Mouse (Mus musculus) activated CD4-positive, CD25-positive, alpha-beta regulatory T cell, adult 9 weeks (primary cell): ENCODE measurements around the gene Sf3b4. TPM values are rescaled to one million over a fixed set of nuclear protein-coding genes. Genes with fewer than 3 reads are reported as not detected.

Experiments used
- polyA plus RNA-seq: library from polyadenylated mRNA; unstranded; fragments of 100-300 nt; shearing (Covaris generic); gene quantifications from one replicate; pipeline ENCODE4 v1.2.1, GENCODE M21; 2017

Sf3b4 gene
- 154 TPM for polyA plus RNA-seq

DNA sequence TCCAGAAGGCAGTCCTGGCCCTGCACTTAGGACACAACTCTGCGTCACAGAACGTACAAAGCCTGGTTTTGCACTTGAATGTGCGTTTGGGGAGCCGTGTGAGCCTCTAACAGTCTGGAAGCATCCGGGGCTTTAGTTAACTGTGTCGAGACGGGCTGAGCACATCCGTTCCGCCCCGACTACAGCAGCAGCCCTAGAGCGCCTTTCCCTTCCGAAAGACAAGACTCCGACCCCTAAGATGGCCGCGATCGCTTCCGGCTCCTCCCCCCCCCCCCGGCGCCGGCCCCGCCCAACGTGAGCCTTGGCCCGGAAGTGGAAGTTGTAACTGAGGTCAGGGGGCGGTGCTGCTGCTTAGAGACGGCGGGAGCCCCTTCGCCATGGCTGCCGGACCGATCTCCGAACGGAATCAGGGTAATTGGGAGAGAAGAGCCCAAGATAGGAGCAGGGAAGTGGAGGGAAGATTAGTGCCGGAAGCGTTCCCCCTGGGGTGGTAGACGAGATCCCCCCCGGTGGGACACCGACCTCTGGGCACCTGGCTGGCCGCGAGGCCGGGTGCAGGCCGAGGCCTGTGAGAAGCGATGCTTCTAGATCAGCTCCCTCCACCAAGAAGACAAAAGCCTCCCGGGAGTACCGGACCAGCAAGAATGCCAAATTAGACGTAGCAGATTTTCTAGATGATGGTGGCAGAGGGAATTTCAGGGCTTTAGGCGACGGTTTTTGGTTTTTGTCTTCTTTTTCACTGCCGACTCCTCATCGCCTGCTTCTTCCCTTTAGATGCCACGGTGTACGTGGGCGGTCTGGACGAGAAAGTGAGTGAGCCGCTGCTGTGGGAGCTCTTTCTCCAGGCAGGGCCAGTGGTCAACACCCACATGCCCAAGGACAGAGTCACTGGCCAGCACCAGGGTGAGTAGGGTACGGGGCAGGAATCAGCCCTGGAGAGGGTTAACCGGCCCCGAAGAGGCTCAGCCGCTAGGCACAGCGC is at the start of gene Sf3b4:
Gene Sf3b4 (plus strand): TSS at position 136 of the 982 bp plus-strand sequence.

DNA sequence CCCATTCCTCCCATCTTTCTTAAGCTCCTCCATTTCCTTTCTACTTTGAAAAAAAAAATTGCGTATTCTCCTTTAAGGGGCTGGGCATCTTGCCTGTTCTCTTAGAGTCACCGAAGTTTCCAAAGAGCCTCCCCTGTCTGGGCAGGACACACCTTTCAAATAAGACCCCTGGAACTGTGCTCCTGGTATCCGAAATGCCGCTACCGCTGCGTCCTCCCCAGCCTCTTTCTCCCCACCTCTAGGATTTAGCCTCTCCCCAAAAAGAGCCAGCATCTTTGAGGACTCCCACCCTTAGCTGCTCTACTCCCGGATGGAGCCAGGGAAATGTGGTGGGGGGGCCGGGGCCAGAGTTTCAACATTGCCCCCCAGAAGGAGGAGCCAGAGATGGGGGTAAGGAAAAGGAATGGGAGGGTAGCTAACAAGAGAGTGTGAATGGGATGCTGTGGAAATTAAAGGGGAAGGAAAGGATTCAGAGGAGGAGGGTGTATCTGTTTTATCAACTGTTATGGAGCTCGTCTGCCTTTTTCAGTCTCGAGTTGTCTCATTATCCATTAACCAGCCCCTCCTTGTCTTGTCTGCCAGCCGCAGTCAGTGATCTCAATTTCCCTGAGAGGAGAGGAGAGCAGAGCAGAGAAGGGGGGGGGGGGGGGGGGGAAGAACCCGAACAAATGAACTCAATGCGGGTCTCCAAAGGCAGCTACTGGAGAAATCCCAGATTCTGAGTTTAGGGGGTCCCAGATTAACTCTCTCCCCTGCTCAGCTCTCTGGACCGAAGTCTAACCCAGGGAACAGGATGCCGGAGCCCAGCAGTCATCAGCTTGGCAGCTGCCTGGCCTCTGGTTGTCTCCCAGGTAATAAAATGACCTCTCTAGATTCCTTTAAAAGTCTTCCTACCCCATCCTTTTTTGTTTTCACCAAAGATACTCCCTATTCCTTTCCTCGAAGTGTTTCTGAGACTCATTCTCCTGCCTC is 10.0 kb upstream of the Sf3b4 start, which contains the start of gene Mtmr11:
Gene Mtmr11 (plus strand): TSS at position 136 of the 972 bp plus-strand sequence.

DNA sequence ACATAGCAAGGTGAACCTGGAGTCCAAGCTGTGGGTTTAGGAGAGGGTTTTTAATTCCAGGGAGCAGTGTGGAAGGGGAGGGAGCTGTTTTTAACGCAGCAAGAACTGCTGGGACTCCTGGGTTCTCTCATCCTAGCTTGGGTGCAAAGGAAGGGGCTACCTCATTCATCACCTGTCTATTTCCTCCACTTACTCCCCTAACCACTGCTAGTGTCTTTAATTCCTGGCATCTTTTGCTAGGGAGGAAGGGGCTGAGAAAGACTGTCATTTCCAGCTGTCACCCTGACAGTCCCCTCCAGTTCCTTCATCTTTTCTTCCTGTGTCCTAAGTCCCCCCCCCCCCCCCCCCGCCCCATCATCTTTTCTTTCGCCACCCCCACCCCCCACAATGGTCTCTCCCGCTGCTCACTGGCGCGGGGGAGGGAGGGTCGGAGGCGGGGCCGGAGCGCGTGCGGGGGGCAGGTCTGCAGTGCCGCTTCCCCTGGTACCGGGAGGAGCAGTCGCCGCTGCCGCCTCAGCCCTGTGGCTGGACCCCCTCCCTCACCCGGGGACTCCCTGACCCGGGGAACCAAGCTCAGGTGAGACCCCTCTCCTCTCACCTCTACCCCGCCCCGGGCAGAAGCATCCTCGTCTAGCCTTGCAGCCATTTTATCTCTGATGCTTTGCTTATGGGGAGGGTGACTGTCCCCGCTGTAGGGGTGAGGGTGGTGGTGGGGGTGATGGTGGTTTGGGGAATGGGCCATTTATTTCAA is 8.8 kb downstream of the Sf3b4 start, which contains the start of gene Sv2a:
Gene Sv2a (plus strand): TSS at position 425 of the 751 bp plus-strand sequence.

DNA sequence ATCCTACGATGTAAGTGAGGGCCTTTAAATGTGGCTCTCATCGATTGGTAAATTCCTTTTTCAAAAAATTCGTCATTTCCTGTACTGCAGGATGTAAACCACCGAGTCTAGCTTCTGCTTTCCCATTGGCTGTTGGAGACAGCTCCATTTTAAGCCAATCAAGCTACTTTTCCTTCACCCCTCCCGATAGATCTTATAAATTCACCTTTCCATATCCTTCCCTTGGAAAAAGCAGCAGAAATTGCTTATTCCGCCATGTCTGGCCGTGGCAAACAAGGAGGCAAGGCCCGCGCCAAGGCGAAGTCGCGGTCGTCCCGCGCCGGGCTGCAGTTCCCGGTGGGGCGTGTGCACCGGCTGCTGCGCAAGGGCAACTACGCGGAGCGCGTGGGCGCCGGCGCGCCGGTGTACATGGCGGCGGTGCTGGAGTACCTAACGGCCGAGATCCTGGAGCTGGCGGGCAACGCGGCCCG is 47.6 kb downstream of the Sf3b4 start, which contains the start of the genes Bola1 and Hist2h2ab:
Gene Bola1 (minus strand): TSS at position 49 of the 470 bp plus-strand sequence.
Gene Hist2h2ab (plus strand): TSS at position 205 of the 470 bp plus-strand sequence.

DNA sequence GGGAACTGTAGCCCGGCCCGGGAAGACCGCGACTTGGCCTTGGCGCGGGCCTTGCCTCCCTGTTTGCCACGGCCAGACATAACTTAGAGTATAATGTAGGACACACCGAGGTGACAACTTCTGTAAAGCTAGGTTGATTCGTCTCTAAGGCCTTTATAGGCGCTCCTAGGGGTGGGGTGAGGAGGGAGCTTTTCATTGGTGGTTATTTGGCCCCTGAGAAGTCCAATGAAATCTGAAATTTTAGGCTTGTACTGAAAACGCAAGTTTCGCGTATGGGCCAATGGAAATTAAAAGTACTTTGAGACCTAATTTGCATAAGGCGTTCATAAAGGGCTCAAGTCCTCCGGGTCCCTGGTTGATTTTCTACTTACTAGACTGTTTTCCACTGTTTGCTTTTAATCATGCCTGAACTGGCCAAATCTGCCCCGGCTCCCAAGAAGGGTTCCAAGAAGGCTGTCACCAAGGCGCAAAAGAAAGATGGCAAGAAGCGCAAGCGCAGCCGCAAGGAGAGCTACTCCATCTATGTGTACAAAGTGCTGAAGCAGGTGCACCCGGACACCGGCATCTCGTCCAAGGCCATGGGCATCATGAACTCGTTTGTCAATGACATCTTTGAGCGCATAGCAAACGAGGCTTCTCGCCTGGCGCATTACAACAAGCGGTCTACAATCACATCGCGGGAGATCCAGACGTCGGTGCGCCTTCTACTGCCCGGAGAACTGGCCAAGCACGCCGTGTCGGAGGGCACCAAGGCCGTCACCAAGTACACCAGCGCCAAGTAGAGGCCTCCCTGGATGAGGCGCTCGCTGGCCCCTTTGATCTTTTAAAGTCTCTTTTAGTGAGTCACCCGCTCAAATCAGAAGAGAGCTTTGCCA is 48.9 kb downstream of the Sf3b4 start, which contains the start of the genes Hist2h2ac and Hist2h2be:
Gene Hist2h2ac (minus strand): TSS at position 116 of the 875 bp plus-strand sequence.
Gene Hist2h2be (plus strand): TSS at position 355 of the 875 bp plus-strand sequence.

Other genes with a start within 250 kb of the Sf3b4 start
- gene Anp32e, start 243.1 kb upstream of the Sf3b4 start, polyA plus RNA-seq = 216 TPM
- 7.5 TPM for gene Plekho1, start 176.3 kb upstream of the Sf3b4 start, polyA plus RNA-seq
- gene Vps45, start 113.9 kb upstream of the Sf3b4 start, polyA plus RNA-seq = 28.0 TPM
- gene Otud7b, start 67.8 kb upstream of the Sf3b4 start, polyA plus RNA-seq = 27.2 TPM
- 2.9 TPM for gene Mtmr11, start 10.3 kb upstream of the Sf3b4 start, polyA plus RNA-seq
- gene Sv2a, start 8.8 kb downstream of the Sf3b4 start, polyA plus RNA-seq = 1.9 TPM
- 28.8 TPM for gene Bola1, start 47.4 kb downstream of the Sf3b4 start, polyA plus RNA-seq
- not detected for gene Hist2h2ab, start 47.5 kb downstream of the Sf3b4 start, polyA plus RNA-seq
- gene Hist2h2ac, start 48.5 kb downstream of the Sf3b4 start, polyA plus RNA-seq = 7.6 TPM
- 3.7 TPM for gene Hist2h2be, start 48.8 kb downstream of the Sf3b4 start, polyA plus RNA-seq
- gene Hist2h3c2, start 66.8 kb downstream of the Sf3b4 start, polyA plus RNA-seq = 0.53 TPM
- 45.7 TPM for gene Hist2h2aa2, start 67.9 kb downstream of the Sf3b4 start, polyA plus RNA-seq
- gene Hist2h2aa1, start 73.2 kb downstream of the Sf3b4 start, polyA plus RNA-seq = 0.62 TPM
- gene Hist2h3c1, start 74.4 kb downstream of the Sf3b4 start, polyA plus RNA-seq = not detected
- gene Hist2h4, start 91.0 kb downstream of the Sf3b4 start, polyA plus RNA-seq = 4.1 TPM
- gene Hist2h3b, start 96.3 kb downstream of the Sf3b4 start, polyA plus RNA-seq = not detected
- 6.5 TPM for gene Hist2h2bb, start 97.4 kb downstream of the Sf3b4 start, polyA plus RNA-seq
- 0.17 TPM for gene Fcgr1, start 121.6 kb downstream of the Sf3b4 start, polyA plus RNA-seq